Mouse (Mus musculus) liver, embryonic 14.5 days (tissue): ENCODE data around the gene Hnrnpa2b1.

Source experiments
- CTCF ChIP-seq: IDR thresholded peaks from 2 replicates; pipeline ENCODE4 v1.5.1; 2016; ENCODE audit warnings: antibody characterized with exemption, low read depth, control low read depth
- EP300 ChIP-seq: IDR thresholded peaks from 2 replicates; pipeline ENCODE4 v1.6.1; 2016; ENCODE audit warnings: antibody characterized with exemption, low read depth

DNA sequence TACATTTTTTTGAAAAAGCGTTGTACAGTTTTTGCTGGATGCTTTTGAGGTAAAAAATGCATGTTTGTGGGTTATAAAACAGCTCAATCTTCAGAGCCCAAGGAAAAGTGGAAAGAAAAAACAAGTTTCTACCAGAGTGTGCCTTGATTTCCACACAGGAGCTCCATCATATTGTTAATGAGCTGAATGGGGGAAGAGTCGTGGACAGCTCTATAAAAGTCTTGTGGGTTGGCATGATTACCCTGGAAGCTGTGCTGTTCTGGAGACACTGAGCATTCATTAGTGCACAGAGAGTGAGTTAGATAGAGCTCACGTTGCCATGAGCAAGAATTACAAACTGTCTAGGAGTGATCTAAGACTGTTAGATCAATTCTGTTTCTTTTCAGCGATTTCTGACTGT lies 2.5 kb upstream of the Hnrnpa2b1 start:
- TF ChIP-seq CTCF (no peak), EP300 (no peak)
